Mouse (Mus musculus): ENCODE results near the gene Malsu1. TPM values are rescaled to one million over a fixed set of nuclear protein-coding genes. Genes with fewer than 3 reads are reported as not detected.

Gene Malsu1
- total RNA-seq, 2 experiments from 2014 or later = 37.8 to 48.5 TPM

DNA sequence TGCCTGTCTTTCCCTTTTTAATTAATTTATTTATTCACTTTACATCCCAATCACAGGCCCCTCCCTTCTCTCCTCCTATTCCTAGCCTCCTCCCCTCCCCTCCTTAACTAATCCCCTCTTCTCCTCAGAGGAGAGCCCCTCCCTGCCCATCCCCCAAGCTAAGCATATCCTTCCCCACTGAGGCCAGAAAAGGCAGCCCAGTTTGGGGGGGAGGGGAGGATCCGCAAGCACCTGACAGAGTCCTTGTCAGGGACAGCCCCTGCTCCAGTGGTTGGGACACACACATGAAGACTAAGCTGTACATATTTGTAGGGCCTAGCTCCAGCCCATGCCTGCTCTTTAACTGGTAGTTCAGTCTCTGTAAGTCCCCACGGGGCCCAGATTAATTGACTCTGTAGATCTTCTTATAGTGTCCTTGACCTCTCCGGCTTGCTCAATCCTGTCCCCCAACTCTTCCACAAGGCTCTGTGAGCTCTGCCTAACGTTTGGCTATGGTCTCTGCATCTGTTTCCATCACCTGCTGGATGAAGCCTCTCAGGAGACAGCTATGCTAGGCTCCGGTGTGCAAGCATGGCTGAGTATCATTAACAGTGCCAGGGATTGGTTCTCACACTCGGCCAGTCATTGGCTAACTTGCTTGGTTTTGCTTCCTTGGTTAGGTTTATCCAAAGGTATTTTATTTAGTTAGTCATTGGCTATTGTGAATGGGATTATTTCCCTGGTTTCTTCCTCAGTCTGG, 58.9 kb downstream of the Malsu1 start:
- no peak for ATAC-seq (replicated peaks; ENCODE audit: poor library complexity)

Other genes starting within 250 kb of the Malsu1 start
- 33.2 and 39.1 TPM in 2 replicates for gene Tmem176a, start 232.9 kb upstream of the Malsu1 start, total RNA-seq (2015)
- 22.1 and 27.5 TPM in 2 replicates for gene Tmem176a, start 232.9 kb upstream of the Malsu1 start, total RNA-seq (2017)
- 90.6 and 115 TPM in 2 replicates for gene Tmem176b, start 232.3 kb upstream of the Malsu1 start, total RNA-seq (2015)
- gene Tmem176b, start 232.3 kb upstream of the Malsu1 start, total RNA-seq (2017) = 84.2 and 92.0 TPM in 2 replicates
- gene Aoc1, start 200.9 kb upstream of the Malsu1 start, total RNA-seq (2015) = 0.12 and 0.20 TPM in 2 replicates
- gene Aoc1, start 200.9 kb upstream of the Malsu1 start, total RNA-seq (2017) = 0.17 TPM in 1 of 2 replicates, not detected in the other
- gene 1600015I10Rik, start 143.9 kb upstream of the Malsu1 start, total RNA-seq (2015) = not detected in 2 replicates
- gene 1600015I10Rik, start 143.9 kb upstream of the Malsu1 start, total RNA-seq (2017) = not detected in 2 replicates
- not detected in 2 replicates for gene Doxl2, start 98.8 kb upstream of the Malsu1 start, total RNA-seq (2015)
- not detected in 2 replicates for gene Doxl2, start 98.8 kb upstream of the Malsu1 start, total RNA-seq (2017)
- not detected in 2 replicates for gene Svs1, start 86.9 kb upstream of the Malsu1 start, total RNA-seq (2015)
- not detected in 2 replicates for gene Svs1, start 86.9 kb upstream of the Malsu1 start, total RNA-seq (2017)
- 0.32 TPM in 1 of 2 replicates, not detected in the other for gene Gpnmb, start 37.2 kb upstream of the Malsu1 start, total RNA-seq (2015)
- gene Gpnmb, start 37.2 kb upstream of the Malsu1 start, total RNA-seq (2017) = 0.25 TPM in 1 of 2 replicates, not detected in the other
- 0.20 and 0.71 TPM in 2 replicates for gene Igf2bp3, start 141.2 kb downstream of the Malsu1 start, total RNA-seq (2015)
- 0.03 and 0.21 TPM in 2 replicates for gene Igf2bp3, start 141.2 kb downstream of the Malsu1 start, total RNA-seq (2017)
- gene Tra2a, start 190.2 kb downstream of the Malsu1 start, total RNA-seq (2015) = 212 and 225 TPM in 2 replicates
- gene Tra2a, start 190.2 kb downstream of the Malsu1 start, total RNA-seq (2017) = 159 and 185 TPM in 2 replicates
- 3.4 and 5.5 TPM in 2 replicates for gene Ccdc126, start 245.5 kb downstream of the Malsu1 start, total RNA-seq (2015)
- gene Ccdc126, start 245.5 kb downstream of the Malsu1 start, total RNA-seq (2017) = 3.9 and 6.7 TPM in 2 replicates

All from megakaryocyte progenitor cell, adult 5-6 weeks (primary cell).